Mouse (Mus musculus) stomach, embryonic 16.5 days (tissue): Measurements from ENCODE around the gene Pglyrp2. TPM values are rescaled to one million over a fixed set of nuclear protein-coding genes. Genes with fewer than 3 reads are reported as not detected.

Experiments
- ATAC-seq: fragments of 200-750 bp; cut with Nextera tagmentation; 2 replicates; pipeline ENCODE4 v1.8.0; 2017; ENCODE audit warnings: moderate number of reproducible peaks, moderate TSS enrichment; ENCODE audit not compliant: insufficient read depth, low FRiP score
- H3K27ac ChIP-seq: fragments of 300-500 bp; sonication (generic); 2 replicates; pipeline ENCODE4 v1.5.1; 2014; ENCODE audit warnings: low read length
- H3K27me3 ChIP-seq: fragments of 300-500 bp; sonication (generic); 2 replicates; pipeline ENCODE4 v1.6.1; 2014; ENCODE audit warnings: low read length, control low read depth, mixed read lengths; ENCODE audit not compliant: control insufficient read depth, insufficient read depth
- H3K36me3 ChIP-seq: fragments of 300-500 bp; sonication (generic); 2 replicates; pipeline ENCODE4 v1.6.1; 2014; ENCODE audit warnings: low read length; ENCODE audit not compliant: control insufficient read depth, insufficient read depth
- H3K4me1 ChIP-seq: fragments of 300-500 bp; sonication (generic); 2 replicates; pipeline ENCODE4 v1.6.1; 2014; ENCODE audit warnings: low read length, control low read depth, mixed read lengths; ENCODE audit not compliant: control insufficient read depth, insufficient read depth
- H3K4me2 ChIP-seq: fragments of 300-500 bp; sonication (generic); 2 replicates; pipeline ENCODE4 v1.6.1; 2014; ENCODE audit warnings: low read depth, low read length, mixed read lengths
- H3K4me3 ChIP-seq: fragments of 300-500 bp; sonication (generic); replicated peaks from 2 replicates; pipeline ENCODE4 v1.5.1; 2014; ENCODE audit warnings: mild to moderate bottlenecking, low read length
- H3K9ac ChIP-seq: fragments of 300-500 bp; sonication (generic); 2 replicates; pipeline ENCODE4 v1.6.1; 2014; ENCODE audit warnings: low read length
- H3K9me3 ChIP-seq: fragments of 300-500 bp; sonication (generic); replicated peaks from 2 replicates; pipeline ENCODE4 v1.6.1; 2016; ENCODE audit warnings: low read length, control low read depth; ENCODE audit not compliant: control insufficient read depth
- WGBS: fragments of 180-500 bp; shearing (Covaris S2); extraction: QIAGEN DNeasy Blood & Tissue Kit; methylation state at CpG from one replicate; pipeline ENCODE4 v1.1.7; 2014; 5-methylcytosine and 5-hydroxymethylcytosine counted together
- polyA plus RNA-seq: library from polyadenylated mRNA; unstranded; fragments of >200 nt; fragmentation: Nextera tagmentation; extraction: Ambion mirVana; gene quantifications from 2 replicates; pipeline ENCODE4 v1.2.1, GENCODE M21; 2015

Pglyrp2 gene
- polyA plus RNA-seq, 1 experiment from 2014 or later: 0.84 TPM

GRCm38 (mm10) chr17:32388370-32389100 is 35.4 kb downstream of the Pglyrp2 start:
- H3K36me3 ChIP-seq: no peaks in the 10 kb centered on the region
- peak overlapping the region; percentile 73 for H3K4me3 ChIP-seq
- no peaks in the 10 kb centered on the region for H3K9me3 ChIP-seq
- H3K4me2 ChIP-seq: peak overlapping the region; percentile 98
- H3K4me1 ChIP-seq: 0 out of 2 replicates have a peak, but pooled peaks cover 6% of the 10 kb centered on the region
- WGBS: under 1% methylated on average over 35 of the region's 39 CpGs
- H3K27ac ChIP-seq: peak overlapping the region; percentile 50
- H3K27me3 ChIP-seq: peaks cover 18% of the 10 kb centered on the region
- peak overlapping the region; percentile 89 for H3K9ac ChIP-seq
- peak; percentile 51; the same call in 1 of the 2 replicates for ATAC-seq

GRCm38 (mm10) chr17:32387986-32388369 is 36.0 kb downstream of the Pglyrp2 start:
- no peak overlapping the region for H3K27ac ChIP-seq
- 0 out of 2 replicates have a peak, but pooled peaks cover 6% of the 10 kb centered on the region for H3K4me1 ChIP-seq
- H3K36me3 ChIP-seq: no peaks in the 10 kb centered on the region
- H3K27me3 ChIP-seq: peaks cover 18% of the 10 kb centered on the region
- peak overlapping the region; percentile 89 for H3K9ac ChIP-seq
- peak overlapping the region; percentile 73 for H3K4me3 ChIP-seq
- 24% methylated on average over 7 of the region's 7 CpGs for WGBS
- H3K9me3 ChIP-seq: no peaks in the 10 kb centered on the region
- ATAC-seq: no peak
- peak overlapping the region; percentile 98 for H3K4me2 ChIP-seq

GRCm38 (mm10) chr17:32386659-32387432 is 37.1 kb downstream of the Pglyrp2 start:
- H3K36me3 ChIP-seq: no peaks in the 10 kb centered on the region
- peaks cover 10% of the 10 kb centered on the region for H3K27me3 ChIP-seq
- H3K9ac ChIP-seq: no peak overlapping the region
- 69% methylated on average over 9 of the region's 9 CpGs for WGBS
- H3K9me3 ChIP-seq: no peaks in the 10 kb centered on the region
- no peak for ATAC-seq
- H3K4me3 ChIP-seq: no peak overlapping the region
- no peak overlapping the region for H3K27ac ChIP-seq
- 0 out of 2 replicates have a peak, but pooled peaks cover 6% of the 10 kb centered on the region for H3K4me1 ChIP-seq
- no peak overlapping the region for H3K4me2 ChIP-seq

GRCm38 (mm10) chr17:32383661-32384060 is 40.3 kb downstream of the Pglyrp2 start:
- Histone ChIP-seq H3K36me3 (no peaks in the 10 kb centered on the region), H3K27ac (no peak overlapping the region), H3K27me3 (no peaks in the 10 kb centered on the region), H3K9ac (no peak overlapping the region), H3K4me2 (no peak overlapping the region), H3K4me1 (0 out of 2 replicates have a peak, but pooled peaks cover 6% of the 10 kb centered on the region), H3K9me3 (no peaks in the 10 kb centered on the region), H3K4me3 (no peak overlapping the region)
- 85% methylated on average over 5 of the region's 5 CpGs for WGBS
- ATAC-seq: no peak

GRCm38 (mm10) chr17:32382576-32382975 is 41.4 kb downstream of the Pglyrp2 start:
- no peak overlapping the region for H3K9ac ChIP-seq
- no peaks in the 10 kb centered on the region for H3K27me3 ChIP-seq
- no peak overlapping the region for H3K27ac ChIP-seq
- H3K9me3 ChIP-seq: no peaks in the 10 kb centered on the region
- H3K4me1 ChIP-seq: no peaks in the 10 kb centered on the region
- no peaks in the 10 kb centered on the region for H3K36me3 ChIP-seq
- no peak overlapping the region for H3K4me3 ChIP-seq
- no peak for ATAC-seq
- 93% methylated on average over 7 of the region's 7 CpGs for WGBS
- H3K4me2 ChIP-seq: no peak overlapping the region

GRCm38 (mm10) chr17:32378786-32379185 is 45.2 kb downstream of the Pglyrp2 start:
- 68% methylated on average over 2 of the region's 2 CpGs for WGBS
- Histone ChIP-seq H3K4me3 (no peak overlapping the region), H3K36me3 (no peaks in the 10 kb centered on the region), H3K4me1 (no peaks in the 10 kb centered on the region), H3K4me2 (no peak overlapping the region), H3K27ac (no peak overlapping the region), H3K9ac (no peak overlapping the region), H3K9me3 (no peaks in the 10 kb centered on the region), H3K27me3 (no peaks in the 10 kb centered on the region)
- no peak for ATAC-seq

GRCm38 (mm10) chr17:32377137-32377536 is 46.8 kb downstream of the Pglyrp2 start:
- Histone ChIP-seq H3K4me1 (no peaks in the 10 kb centered on the region), H3K9ac (no peak overlapping the region), H3K9me3 (no peaks in the 10 kb centered on the region), H3K27ac (no peak overlapping the region), H3K36me3 (no peaks in the 10 kb centered on the region), H3K4me2 (no peak overlapping the region), H3K4me3 (no peak overlapping the region), H3K27me3 (no peaks in the 10 kb centered on the region)
- 77% methylated on average over 9 of the region's 9 CpGs for WGBS
- no peak for ATAC-seq

GRCm38 (mm10) chr17:32376475-32376874 is 47.5 kb downstream of the Pglyrp2 start:
- H3K4me3 ChIP-seq: no peak overlapping the region
- ATAC-seq: no peak
- H3K9ac ChIP-seq: no peak overlapping the region
- no peaks in the 10 kb centered on the region for H3K27me3 ChIP-seq
- no peaks in the 10 kb centered on the region for H3K36me3 ChIP-seq
- 81% methylated on average over 15 of the region's 15 CpGs for WGBS
- no peak overlapping the region for H3K4me2 ChIP-seq
- no peaks in the 10 kb centered on the region for H3K4me1 ChIP-seq
- H3K9me3 ChIP-seq: no peaks in the 10 kb centered on the region
- no peak overlapping the region for H3K27ac ChIP-seq

- H3K4me1 ChIP-seq: peaks cover 5% of the 10 kb centered on the region
- H3K4me2 ChIP-seq: peak overlapping the region; percentile 51
- 16% methylated on average over 11 of the region's 17 CpGs for WGBS
- H3K36me3 ChIP-seq: no peaks in the 10 kb centered on the region
- peak overlapping the region; percentile 65 for H3K27ac ChIP-seq
- H3K9me3 ChIP-seq: no peaks in the 10 kb centered on the region
- peak overlapping the region; percentile 60 for H3K9ac ChIP-seq
- H3K27me3 ChIP-seq: no peaks in the 10 kb centered on the region
- H3K4me3 ChIP-seq: peak overlapping the region; percentile 45
- ATAC-seq: peak; percentile 56; the same call in 1 of the 2 replicates
Measured at GRCm38 (mm10) chr17:32368991-32369578, 54.9 kb downstream of the Pglyrp2 start.
